Mouse (Mus musculus): ENCODE results near the gene Ctrc. TPM values are rescaled to one million over a fixed set of nuclear protein-coding genes. Genes with fewer than 3 reads are reported as not detected.
"Not testable (repeated sequence)": the region's sequence is repeated elsewhere in the genome, so short reads cannot be mapped to it uniquely, and the experiment has no call there.

Gene Ctrc
- polyA plus RNA-seq, 1 experiment from 2014 or later = not detected

DNA sequence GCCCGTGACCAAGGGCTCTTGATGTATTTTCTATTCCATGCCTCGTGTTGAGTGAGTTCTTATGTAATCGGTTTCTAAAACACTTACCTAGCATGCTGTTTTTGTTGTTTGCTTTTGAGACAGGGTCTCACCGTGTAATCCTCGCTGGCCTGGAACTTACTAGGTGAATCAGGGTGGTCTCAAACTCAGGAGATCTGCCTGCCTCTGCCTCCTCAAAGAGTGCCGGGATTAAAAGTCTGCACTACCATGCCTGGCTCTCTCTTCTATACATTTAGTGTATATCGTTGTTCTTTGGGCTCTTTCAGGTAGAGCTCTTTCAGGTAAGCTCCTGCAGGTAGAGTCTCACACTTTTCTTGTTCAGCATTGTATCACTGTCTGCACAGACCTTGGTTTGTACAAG lies 54.7 kb downstream of the Ctrc start:
- no peak overlapping the region for H3K4me3 ChIP-seq
- DNase-seq (ENCODE audit: low spot score) = no peak
- peaks cover 22% of the 10 kb centered on the region for H3K36me3 ChIP-seq (replicated peaks)
- 93% methylated on average over 7 of the region's 7 CpGs for WGBS
- no peaks in the 10 kb centered on the region for H3K27me3 ChIP-seq (replicated peaks; ENCODE audit: low read depth, poor library complexity, severe bottlenecking)
- no peaks in the 10 kb centered on the region for H3K9me3 ChIP-seq
- no peak overlapping the region for H3K27ac ChIP-seq (replicated peaks)
- H3K4me1 ChIP-seq = peaks cover 38% of the 10 kb centered on the region

DNA sequence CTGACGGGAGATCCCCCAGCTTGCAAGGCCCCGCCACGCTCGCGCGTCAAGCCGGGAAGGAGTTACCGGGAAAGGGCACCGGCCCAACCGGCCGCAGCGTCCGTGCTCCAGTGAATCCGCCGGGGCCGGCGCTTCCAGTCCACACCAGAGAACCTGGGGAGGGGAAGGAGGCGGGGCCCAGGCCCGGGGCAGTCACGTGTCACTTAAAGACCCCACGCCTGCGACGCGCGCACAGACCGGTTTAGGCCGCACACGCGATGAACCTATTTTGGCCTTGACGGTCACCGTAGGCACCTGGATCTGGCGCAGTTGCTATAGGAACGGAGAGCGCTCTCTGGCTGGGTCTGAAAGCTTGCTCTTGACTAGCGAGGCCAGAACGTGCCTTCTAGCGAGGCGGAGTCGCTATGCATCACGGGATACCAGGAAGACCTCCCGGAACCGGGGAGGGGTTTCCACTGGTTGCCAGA lies 55.6 kb downstream of the Ctrc start, which contains the start of gene Dnajc16:
Gene Dnajc16 (minus strand): TSS at position 408 of the 467 bp plus-strand sequence.
- WGBS = under 1% methylated on average over 42 of the region's 42 CpGs
- Histone ChIP-seq H3K4me1 (peaks cover 32% of the 10 kb centered on the region), H3K27me3 (replicated peaks; ENCODE audit: low read depth, poor library complexity, severe bottlenecking) (no peaks in the 10 kb centered on the region), H3K4me3 (peak within 1 kb of the TSS; percentile 89), H3K27ac (replicated peaks) (peak within 1 kb of the TSS; percentile 92), H3K9me3 (no peaks in the 10 kb centered on the region), H3K36me3 (replicated peaks) (peaks cover 25% of the 10 kb centered on the region)
- DNase-seq (ENCODE audit: low spot score) = peak; percentile 98

DNA sequence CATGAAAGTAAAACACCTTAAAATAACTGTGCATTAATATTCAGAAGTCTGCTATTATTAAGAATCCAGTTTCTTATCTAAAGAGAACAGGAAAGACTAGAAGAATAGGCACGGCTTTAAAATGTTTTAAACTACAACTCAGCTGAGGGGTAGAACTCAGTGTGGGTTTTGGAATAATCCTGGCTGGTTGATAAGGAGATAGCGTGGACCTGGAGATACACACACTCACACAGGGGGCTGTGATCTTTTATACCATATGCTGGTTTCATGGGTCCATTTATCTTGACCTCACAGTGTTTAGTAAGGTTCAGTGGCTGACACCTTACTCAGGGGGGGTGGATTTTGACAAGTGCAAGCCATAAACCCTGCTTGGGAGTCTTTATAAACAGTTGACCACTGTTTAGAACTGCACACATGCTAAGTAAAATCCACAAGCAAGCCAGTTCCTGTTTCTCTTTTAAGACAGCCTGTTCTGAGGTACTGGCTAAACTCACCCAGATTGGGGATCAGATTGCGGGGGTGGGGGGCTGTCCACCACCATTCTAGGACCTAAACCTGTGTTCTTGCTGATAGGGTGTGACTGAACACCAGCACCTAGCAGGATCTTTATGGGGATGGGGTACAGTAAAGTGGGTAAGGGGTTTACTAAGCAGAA lies 56.5 kb downstream of the Ctrc start:
- peaks cover 25% of the 10 kb centered on the region for H3K4me1 ChIP-seq
- H3K36me3 ChIP-seq (replicated peaks) = peaks cover 34% of the 10 kb centered on the region
- H3K27me3 ChIP-seq (replicated peaks; ENCODE audit: low read depth, poor library complexity, severe bottlenecking) = no peaks in the 10 kb centered on the region
- no peak for DNase-seq (ENCODE audit: low spot score)
- WGBS = 62% methylated on average over 3 of the region's 3 CpGs
- H3K9me3 ChIP-seq = no peaks in the 10 kb centered on the region
- peak overlapping the region; percentile 92 for H3K27ac ChIP-seq (replicated peaks)
- H3K4me3 ChIP-seq = peak overlapping the region; percentile 89

DNA sequence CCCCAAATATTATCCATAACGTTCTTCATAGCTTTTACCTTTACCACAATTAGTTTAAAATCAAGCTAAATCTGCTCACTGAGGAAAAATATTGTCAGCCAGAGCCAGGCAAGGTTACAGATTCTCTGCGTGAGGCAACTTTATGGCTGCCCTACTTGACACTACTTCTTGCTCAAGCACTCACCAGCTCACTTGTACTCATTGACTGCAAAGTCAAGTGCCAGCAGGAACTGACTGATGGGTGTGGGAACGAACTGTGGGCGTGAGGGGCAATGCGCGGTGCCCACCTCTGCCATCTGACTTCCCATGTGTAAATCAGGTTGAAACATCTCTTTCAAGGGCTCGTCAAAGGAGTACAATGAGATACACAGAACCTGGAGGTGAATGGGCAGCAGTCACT lies 58.7 kb downstream of the Ctrc start:
- no peak overlapping the region for H3K27ac ChIP-seq (replicated peaks)
- 93% methylated on average over 7 of the region's 7 CpGs for WGBS
- H3K36me3 ChIP-seq (replicated peaks) = peaks cover 56% of the 10 kb centered on the region

DNA sequence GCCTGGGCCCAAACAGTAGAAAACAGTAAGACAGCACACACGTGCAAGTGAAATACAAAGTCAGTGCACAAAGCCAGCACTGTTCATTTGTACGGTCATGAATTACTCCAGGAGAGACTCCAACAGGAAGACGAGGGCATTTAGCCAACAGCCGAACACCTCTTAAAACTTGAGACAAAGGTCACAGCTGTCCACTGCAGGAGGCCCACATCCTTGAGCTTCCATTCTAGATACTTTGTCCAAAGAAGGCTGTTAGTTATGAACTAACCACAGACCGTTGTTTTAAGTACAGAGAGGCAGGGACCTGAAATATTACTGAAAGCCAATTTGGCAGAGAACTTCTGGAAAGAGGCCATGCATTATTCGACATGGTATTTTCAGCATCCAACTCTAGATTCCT lies 59.1 kb downstream of the Ctrc start:
- no peak for DNase-seq (ENCODE audit: low spot score)
- Histone ChIP-seq H3K4me3 (no peak overlapping the region), H3K27me3 (replicated peaks; ENCODE audit: low read depth, poor library complexity, severe bottlenecking) (no peaks in the 10 kb centered on the region), H3K27ac (replicated peaks) (no peak overlapping the region), H3K36me3 (replicated peaks) (peaks cover 60% of the 10 kb centered on the region), H3K4me1 (peaks cover 12% of the 10 kb centered on the region), H3K9me3 (no peaks in the 10 kb centered on the region)
- WGBS = 85% methylated on average over 6 of the region's 6 CpGs

More for the DNA sequence above, 58.7 kb downstream of the Ctrc start:
- H3K27me3 ChIP-seq (replicated peaks; ENCODE audit: low read depth, poor library complexity, severe bottlenecking) = no peaks in the 10 kb centered on the region
- DNase-seq (ENCODE audit: low spot score) = no peak
- peaks cover 12% of the 10 kb centered on the region for H3K4me1 ChIP-seq
- H3K4me3 ChIP-seq = no peak overlapping the region
- H3K9me3 ChIP-seq = no peaks in the 10 kb centered on the region

DNA sequence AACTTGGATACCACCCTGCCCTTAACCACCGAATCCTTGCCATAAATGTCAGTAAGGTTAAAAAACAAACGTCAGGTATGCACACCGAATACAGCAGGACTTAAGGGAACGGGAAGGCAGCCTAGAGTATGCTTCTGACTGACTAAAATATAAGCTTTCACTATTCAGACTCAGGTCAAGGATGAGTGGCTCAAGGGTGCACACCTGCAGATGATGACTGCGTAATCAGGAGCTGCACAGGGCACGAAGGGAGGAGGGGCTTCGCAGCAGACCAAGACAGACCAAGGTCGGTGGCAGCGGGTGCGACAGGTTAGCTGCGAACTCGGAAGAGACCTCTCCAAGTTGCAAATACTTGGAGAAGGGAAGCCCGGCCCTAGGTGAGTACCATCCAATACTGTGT lies 60.0 kb downstream of the Ctrc start:
- no peak for DNase-seq (ENCODE audit: low spot score)
- Histone ChIP-seq H3K4me1 (peaks cover 11% of the 10 kb centered on the region), H3K36me3 (replicated peaks) (peaks cover 69% of the 10 kb centered on the region), H3K4me3 (no peak overlapping the region), H3K27me3 (replicated peaks; ENCODE audit: low read depth, poor library complexity, severe bottlenecking) (no peaks in the 10 kb centered on the region), H3K27ac (replicated peaks) (no peak overlapping the region), H3K9me3 (no peaks in the 10 kb centered on the region)
- WGBS = 85% methylated on average over 13 of the region's 13 CpGs

DNA sequence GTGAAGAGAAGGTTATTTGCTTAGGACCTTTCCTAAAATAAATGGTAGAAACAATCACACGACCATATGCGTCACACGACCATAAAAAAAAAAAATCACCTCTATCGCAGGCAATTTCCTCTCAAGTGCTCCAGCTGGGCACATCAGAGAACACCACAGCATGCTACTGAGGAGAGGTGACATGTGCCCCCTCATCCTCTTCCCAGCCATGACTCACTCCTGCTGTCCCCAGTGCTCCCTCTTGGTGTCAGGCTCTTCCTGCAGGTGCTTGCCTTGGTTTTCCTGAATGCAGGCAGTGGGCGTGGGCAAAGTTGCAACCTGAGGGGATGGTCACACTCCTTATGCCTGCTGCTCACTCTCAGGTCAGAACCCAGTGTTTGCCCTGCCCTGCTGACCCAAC lies 61.3 kb downstream of the Ctrc start:
- WGBS = 90% methylated on average over 5 of the region's 5 CpGs
- DNase-seq (ENCODE audit: low spot score) = no peak
- H3K36me3 ChIP-seq (replicated peaks) = peaks cover 82% of the 10 kb centered on the region

DNA sequence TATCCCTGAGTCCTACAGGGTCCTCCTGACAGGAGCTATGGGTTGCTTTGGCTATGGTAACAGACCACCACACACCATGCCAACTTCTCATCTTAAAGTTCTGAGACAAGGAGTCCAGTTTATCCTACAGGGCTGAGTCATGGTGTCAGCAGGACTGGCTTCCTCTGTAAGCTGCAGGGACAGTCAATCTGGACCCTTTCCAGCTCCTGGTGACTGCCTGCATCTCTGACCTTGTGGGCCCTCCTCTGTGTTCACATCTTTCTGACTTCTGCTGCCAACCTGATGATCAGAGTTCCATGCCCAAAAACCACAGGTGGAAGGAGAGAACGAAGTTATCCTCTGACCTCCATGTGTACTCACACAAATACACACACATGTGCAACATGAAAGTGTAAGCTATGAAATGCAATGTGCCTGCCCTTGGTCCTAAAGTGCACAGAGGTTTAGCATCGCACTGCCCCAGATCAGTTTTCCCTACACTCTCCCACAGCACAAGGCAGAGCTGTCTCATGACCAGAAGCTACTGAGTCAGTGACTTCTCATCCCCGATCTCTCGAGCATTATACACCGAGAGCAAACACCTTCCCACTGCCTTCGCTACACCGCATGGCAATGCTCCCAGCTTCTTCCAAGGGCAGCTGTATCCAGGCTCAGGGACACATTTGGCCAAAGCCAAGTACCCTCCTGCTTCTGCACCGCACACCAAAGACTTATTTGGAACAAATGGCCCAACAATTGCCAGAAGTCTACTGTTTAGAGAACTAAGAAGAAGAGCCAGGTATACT lies 64.8 kb downstream of the Ctrc start:
- no peaks in the 10 kb centered on the region for H3K4me1 ChIP-seq
- 95% methylated on average over 8 of the region's 8 CpGs for WGBS
- no peak for DNase-seq (ENCODE audit: low spot score)
- peaks cover 97% of the 10 kb centered on the region for H3K36me3 ChIP-seq (replicated peaks)
- no peaks in the 10 kb centered on the region for H3K27me3 ChIP-seq (replicated peaks; ENCODE audit: low read depth, poor library complexity, severe bottlenecking)
- H3K9me3 ChIP-seq = no peaks in the 10 kb centered on the region
- H3K4me3 ChIP-seq = no peak overlapping the region
- H3K27ac ChIP-seq (replicated peaks) = no peak overlapping the region

More for the DNA sequence above, 61.3 kb downstream of the Ctrc start:
- Histone ChIP-seq H3K27me3 (replicated peaks; ENCODE audit: low read depth, poor library complexity, severe bottlenecking) (no peaks in the 10 kb centered on the region), H3K9me3 (no peaks in the 10 kb centered on the region), H3K27ac (replicated peaks) (no peak overlapping the region), H3K4me3 (no peak overlapping the region), H3K4me1 (peaks cover 4% of the 10 kb centered on the region)

DNA sequence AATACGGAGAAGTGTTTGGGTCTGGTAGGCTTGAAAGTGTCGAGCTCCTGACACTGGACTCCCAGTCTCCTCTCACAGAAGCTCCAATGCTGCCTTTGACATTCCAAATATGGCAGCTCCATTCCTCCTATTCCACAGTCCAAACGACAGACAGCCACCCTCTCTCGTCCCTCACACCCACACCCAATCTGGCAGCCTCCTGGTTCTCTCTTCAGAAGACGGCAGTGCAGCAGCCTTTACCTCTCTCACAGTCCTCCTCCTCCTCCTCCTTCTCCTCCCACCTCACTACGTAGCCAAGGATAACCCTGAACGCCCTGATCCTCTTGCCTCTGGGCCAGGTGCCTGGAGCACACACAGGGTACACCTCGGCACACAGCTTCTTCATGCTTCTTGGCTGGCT lies 66.3 kb downstream of the Ctrc start:
- Histone ChIP-seq H3K27ac (replicated peaks) (no peak overlapping the region), H3K36me3 (replicated peaks) (peaks cover 98% of the 10 kb centered on the region), H3K27me3 (replicated peaks; ENCODE audit: low read depth, poor library complexity, severe bottlenecking) (no peaks in the 10 kb centered on the region), H3K4me3 (no peak overlapping the region), H3K4me1 (no peaks in the 10 kb centered on the region), H3K9me3 (no peaks in the 10 kb centered on the region)
- 91% methylated on average over 8 of the region's 8 CpGs for WGBS
- DNase-seq (ENCODE audit: low spot score) = no peak

DNA sequence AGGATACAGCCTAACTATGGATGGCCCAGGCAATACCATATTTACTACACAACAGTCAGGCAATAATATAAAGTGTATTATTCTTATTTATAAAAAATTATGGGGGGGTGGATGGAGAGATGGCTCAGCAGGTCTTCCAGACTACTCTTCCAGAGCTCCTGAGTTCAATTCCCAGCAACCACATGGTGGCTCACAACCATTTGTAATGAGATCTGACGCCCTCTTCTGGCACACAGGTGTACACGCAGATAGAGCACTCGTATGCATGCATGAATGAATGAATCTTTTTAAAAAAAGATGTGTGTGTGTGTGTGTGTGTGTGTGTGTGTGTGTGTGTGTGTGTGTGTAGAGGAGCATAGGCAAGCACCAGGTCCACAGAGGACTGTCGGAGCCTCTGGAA lies 73.1 kb downstream of the Ctrc start:
- peaks cover 98% of the 10 kb centered on the region for H3K36me3 ChIP-seq (replicated peaks)
- not testable (repeated sequence) for H3K27me3 ChIP-seq (replicated peaks; ENCODE audit: low read depth, poor library complexity, severe bottlenecking); H3K27ac ChIP-seq (replicated peaks); DNase-seq (ENCODE audit: low spot score); H3K9me3 ChIP-seq; H3K4me1 ChIP-seq; H3K4me3 ChIP-seq
- WGBS = 80% methylated on average over 4 of the region's 4 CpGs

DNA sequence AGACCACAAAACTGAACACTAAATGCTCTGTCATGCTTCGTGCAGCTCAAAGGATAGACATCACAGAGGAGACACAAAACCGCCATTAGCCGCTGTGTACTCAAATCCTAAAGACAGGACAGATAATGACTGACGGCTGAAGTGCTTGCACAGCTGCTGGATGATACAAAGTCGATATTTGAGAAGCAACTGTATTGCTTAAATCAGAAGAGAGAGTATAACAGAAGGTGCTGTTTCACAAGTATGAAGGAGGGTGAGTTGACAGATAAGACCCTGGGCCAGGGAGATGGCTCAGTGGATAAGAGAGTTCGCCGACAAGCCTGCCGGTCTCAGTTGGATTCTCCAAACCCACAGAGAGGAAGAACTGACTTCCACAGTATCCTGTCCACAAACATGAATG lies 74.3 kb downstream of the Ctrc start:
- Histone ChIP-seq H3K27me3 (replicated peaks; ENCODE audit: low read depth, poor library complexity, severe bottlenecking) (no peaks in the 10 kb centered on the region), H3K9me3 (no peaks in the 10 kb centered on the region), H3K27ac (replicated peaks) (no peak overlapping the region), H3K36me3 (replicated peaks) (peaks cover 99% of the 10 kb centered on the region), H3K4me3 (no peak overlapping the region), H3K4me1 (no peaks in the 10 kb centered on the region)
- DNase-seq (ENCODE audit: low spot score) = no peak
- WGBS = 96% methylated on average over 8 of the region's 8 CpGs

DNA sequence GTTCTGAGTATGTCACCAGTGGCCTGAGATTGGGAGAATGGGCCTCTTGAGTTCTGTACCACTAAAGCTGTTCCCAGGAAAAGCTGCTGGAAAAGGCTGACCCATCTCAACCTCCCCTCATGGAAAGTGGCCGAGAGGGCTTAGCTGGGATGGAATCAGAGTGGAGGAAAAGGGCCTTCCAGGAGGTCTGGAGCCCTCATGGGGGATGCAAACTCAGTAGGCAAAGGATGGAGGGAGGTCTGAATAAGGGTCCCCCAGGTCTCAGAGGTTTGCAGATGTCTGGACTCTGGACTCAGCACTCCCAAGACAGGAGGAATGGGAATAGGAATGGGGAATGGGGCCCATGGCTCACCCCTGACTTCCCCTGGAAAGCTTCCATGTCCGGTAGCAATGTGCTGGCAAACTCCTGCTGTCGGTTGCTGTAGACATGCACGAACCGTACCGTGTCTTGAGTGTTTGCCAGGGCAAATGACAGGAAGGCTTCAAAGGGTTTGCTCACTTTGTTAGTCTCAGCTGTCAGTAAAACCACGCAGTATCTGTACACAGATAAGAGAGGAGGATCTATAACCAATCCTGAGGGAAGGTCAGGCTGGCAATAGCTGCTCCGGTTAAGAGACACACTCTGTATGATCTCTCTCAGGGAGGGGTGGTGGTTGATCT lies 76.5 kb downstream of the Ctrc start:
- Histone ChIP-seq H3K27me3 (replicated peaks; ENCODE audit: low read depth, poor library complexity, severe bottlenecking) (no peaks in the 10 kb centered on the region), H3K36me3 (replicated peaks) (peaks cover 96% of the 10 kb centered on the region), H3K4me1 (no peaks in the 10 kb centered on the region), H3K9me3 (no peaks in the 10 kb centered on the region), H3K4me3 (no peak overlapping the region), H3K27ac (replicated peaks) (no peak overlapping the region)
- WGBS = 95% methylated on average over 8 of the region's 8 CpGs
- no peak for DNase-seq (ENCODE audit: low spot score)
